Mouse (Mus musculus): ENCODE results near the gene Car4. TPM values are rescaled to one million over a fixed set of nuclear protein-coding genes. Genes with fewer than 3 reads are reported as not detected.

The Car4 gene
- total RNA-seq, 2 experiments from 2014 or later: 56.8 to 63.0 TPM

DNA sequence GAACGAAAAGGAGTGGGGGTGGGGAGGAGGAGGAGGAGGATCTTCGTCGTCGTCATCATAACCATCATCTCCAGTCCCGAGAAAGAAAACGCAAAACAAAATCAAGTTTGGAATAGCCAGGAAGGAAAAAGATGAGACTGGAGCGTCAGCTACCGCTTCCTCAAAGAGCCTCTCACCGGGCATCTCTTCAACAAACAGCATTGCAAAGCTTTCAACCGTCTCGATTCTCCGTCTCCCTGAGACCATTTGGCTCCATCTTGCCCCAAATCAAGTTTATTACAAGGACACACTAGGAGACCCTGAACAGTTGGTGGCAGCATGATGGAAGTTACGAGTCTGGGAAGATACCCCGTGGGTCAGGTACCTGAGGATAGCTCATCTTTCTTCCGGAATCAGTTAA, 415 bp upstream of the Car4 start:
- DNase-seq (ENCODE audit: low spot score in 2 of 2): no peak

DNA sequence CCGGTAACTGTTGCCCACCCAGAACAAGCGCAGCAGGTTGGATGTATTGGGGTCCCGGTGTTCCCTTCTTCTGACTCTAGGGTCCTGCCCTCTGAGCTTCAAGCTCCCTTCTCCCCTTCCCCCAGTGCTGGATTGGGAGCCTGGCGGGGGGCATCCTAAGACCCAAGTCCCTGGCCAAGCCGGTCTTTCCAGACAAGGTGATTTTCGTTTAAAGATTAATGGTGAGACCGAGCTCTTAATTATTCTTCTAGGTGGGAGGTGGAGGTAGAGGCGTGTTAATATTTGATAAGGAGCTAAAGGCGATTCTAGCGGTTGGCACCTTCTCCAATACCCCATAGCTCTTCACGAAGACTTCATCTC, 665 bp downstream of the Car4 start:
- no peak for DNase-seq (ENCODE audit: low spot score in 2 of 2)

DNA sequence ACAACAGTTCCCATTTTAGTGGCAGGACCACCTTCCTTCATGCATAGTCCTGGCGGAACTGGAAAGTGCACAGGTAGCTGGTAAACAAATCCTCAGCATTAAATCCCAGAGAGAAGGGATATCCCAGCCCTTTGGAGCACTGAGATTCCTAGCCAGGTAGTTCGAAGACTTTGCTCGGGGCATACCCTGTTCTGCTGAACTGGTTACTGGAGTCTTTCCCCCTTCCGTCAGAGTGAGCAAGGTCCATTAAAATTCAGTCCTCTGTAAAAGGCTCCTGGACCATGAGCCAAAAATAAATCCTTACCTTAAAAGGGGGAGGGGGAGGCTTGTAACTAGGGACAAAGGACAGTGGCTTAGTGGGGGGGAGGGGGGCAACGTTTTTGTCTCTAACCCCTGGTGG, 1.6 kb downstream of the Car4 start:
- no peak for DNase-seq (ENCODE audit: low spot score in 2 of 2)

DNA sequence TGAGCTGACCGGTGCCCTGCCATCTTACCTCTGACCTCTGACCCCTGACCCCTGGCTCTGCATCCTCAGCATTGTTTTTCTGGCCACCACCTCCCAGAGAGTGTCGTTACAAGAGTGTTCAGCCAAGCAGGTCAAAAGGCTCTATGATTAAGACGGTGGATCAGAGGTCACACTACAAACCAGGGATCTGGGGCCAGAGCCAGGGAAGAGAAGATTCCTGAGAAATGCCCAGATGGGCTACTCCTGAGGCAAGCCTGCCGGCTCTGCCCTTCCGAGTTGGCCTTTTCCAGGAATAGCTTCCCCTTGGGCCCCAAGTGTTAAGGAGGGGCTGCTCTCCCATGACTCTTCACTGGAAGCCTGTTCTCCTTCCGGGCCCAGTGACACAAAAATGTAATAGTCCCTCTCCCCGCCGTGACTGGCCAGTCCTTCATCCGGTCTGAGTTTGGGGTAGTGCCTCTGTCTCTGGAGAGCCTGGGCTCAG, 2.2 kb downstream of the Car4 start:
- DNase-seq (ENCODE audit: low spot score in 2 of 2): no peak

DNA sequence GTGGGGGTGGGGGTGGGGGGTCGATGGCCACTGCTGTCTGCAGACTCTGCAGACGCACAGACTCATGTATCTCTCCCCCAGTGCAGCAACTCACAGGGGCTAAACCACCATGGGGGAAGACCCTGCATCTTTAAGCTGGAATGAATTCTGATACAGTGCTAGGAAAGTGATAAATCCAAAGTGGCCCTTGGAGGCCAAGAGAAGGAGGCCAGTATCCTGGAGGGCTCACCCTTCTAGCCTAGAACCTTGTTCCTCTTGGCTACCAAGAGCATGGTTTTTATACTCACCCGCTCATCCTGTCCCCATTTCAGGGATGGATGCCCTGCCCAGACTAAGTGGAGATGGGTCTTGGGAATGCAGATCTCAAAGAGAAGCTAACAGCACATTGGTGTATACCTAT, 2.7 kb downstream of the Car4 start:
- DNase-seq (ENCODE audit: low spot score in 2 of 2): no peak

DNA sequence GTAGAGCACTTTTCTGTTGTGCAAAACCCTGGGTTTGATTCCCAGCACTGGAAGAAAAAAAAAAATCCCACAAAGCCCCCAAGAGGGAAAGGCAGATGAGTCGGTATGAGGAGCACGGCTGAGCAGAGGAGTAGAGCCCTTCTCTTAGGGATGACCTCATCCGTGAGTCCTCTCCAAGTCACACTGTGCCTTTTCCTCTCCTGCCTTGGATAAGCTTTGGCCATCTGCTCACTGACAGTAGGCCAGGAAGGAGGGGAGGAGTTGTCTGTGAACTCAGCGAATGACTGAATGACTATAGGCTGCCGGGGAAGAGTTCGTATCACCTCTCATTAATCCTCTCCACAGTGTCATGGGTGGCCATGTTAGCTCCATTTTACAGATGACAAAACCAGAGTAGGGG, 3.2 kb downstream of the Car4 start:
- no peak for DNase-seq (ENCODE audit: low spot score in 2 of 2)

DNA sequence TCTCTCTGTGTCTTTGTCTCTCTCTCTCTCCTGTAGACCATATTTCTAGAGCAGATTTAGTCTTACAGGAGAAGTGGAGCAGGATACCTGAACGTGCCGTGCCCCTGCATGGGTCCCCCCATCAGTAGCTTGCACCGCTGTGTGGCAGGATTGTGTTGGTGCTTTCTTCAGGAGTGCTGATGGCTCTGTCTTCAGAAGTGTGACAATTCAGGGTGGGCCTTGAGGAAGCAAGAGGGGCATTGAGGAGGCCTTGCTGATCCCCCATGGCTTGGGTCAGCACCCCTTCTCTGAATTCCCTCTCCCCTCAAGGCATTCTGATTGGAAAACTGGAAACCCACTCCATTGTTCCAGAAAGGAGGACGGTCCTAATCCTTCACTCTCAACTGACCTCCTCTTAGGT, 4.0 kb downstream of the Car4 start:
- DNase-seq (ENCODE audit: low spot score in 2 of 2): no peak

DNA sequence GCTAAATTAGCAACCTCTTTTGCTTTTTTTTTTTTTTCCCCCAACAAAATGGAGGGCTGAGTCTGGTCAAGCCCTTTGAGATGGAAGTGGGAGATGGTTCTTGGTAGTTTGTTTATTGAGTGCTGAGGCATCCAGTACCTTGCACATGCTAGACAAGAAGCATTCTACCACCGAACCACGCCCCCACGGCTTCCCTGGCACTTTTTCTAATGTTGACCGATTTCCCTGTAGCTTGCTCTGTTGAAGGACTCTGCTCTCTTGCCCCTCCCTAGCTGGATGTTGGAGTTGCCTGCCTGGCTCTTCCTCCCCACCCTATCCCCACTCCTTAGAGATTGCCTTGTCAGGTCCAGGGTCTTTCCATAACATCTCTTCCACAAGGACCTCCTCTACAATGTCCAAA, 5.0 kb downstream of the Car4 start:
- no peak for DNase-seq (ENCODE audit: low spot score in 2 of 2)

DNA sequence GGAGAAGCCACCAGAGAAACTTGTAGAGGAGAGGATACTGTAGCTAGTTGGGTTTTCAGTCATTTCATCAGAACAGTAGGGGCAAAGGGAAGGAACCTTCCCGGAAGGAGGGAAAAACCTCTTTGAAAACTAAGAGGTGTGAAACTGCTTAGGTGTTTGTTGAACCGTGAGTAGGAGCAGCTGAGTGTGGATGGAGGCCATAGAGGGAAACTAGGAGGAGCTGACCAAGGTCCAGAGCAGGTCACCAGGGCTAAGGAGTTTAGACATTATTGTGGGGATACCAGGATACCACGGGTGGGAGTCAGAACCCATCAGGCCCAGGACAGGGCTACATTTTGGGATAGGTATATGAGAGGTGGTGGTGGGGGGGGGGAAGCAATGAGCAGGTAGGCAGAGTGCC, 6.0 kb downstream of the Car4 start:
- DNase-seq (ENCODE audit: low spot score in 2 of 2): no peak

DNA sequence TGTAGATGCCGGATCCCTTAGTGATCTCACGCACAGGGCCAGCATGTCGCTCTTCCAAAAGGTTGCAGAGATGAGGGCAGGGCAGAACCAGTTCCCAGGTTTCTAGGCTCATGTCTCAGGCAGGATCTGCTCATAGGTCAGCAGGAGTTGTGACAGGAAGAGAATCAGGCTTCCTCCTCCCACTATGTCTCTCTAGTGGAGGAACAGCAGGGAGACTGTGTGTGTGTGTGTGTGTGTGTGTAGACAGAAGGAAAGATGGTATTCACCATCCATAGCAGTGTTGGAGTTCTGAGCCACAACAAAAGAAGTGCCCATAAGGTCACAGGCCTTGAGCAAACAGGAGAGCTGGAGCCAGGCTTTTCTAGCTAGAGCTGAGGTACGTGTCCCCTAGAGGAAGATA, 9.1 kb downstream of the Car4 start:
- DNase-seq (ENCODE audit: low spot score in 2 of 2): no peak

DNA sequence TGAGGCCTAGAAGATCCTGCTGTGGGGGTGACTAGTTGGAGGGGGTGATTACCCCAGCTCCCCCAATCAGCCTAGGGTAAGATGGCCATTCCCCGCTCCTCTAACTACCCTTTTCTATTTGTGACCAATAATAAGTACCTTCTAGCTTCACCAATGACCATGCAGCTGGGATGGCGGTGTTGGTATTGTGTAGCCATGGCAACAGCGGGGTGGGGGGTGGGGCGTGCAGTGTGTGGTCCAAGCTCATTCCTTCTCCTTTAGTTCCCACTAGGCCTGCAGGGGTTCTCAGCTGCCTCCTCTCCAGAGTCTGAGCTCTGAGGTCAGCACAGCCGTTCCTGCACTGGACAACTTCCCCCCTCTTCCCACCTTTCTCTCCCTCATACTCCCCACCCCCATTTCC, 9.5 kb downstream of the Car4 start:
- DNase-seq (ENCODE audit: low spot score in 2 of 2): no peak

DNA sequence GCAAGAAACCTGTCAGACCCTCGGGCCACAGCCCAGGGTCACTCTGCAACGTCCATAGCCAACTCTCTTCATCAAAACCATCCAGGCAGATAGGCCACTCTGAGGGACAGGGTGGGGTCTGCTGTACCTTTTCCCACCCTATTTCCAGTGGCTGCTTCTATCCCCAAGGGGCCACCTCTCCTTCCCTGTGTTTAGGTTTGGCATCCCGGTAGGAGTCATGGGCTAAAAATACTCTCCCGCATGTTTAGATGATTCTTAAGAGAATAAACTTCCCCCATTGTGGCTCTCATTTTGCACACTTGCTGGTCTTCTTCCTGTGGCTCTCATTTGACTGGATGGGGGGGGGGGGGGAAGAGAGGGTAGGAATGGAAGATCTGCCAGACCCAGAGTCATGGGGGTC, 10.7 kb downstream of the Car4 start:
- no peak for DNase-seq (ENCODE audit: low spot score in 2 of 2)

DNA sequence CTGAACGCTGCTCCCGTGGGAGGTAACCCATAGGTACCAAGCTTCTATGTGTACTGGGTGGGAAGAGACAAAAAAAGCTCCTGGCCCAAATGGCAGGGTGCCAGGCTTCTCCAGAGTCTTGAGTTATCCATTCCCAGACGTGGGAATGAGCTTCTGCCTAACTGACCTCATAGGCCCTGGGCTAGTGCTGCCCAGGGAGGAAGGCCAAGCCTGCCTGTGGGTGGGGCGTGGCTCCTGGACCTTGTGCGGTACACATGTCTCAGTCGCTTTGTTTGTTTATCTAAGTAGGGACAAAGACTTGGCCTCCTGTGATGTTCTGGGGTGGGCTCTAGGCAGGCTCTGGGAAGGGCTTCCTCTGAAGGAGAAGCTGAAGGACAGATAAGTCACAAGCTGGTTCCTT, 11.2 kb downstream of the Car4 start:
- no peak for DNase-seq (ENCODE audit: low spot score in 2 of 2)

DNA sequence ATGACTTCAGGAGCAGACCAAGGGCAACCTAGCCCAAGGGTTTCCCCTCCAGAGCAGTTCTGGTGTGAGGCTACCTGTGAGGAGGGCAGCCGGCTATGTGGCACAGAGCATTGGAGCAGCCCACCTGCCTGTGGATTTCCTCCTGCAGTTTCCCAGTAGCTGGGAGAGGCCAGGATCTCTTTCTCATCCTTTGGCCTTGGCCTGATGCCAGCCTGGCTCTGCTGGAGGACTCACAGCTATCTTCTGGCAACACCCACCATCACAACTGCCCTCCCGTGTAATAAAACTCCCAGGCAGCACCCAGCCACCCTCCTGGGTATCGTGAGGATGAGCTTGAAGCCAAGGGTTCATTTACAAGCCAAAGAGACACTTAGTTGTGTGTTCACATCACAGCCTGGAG, 14.5 kb downstream of the Car4 start:
- no peak for DNase-seq (ENCODE audit: low spot score in 2 of 2)

DNA sequence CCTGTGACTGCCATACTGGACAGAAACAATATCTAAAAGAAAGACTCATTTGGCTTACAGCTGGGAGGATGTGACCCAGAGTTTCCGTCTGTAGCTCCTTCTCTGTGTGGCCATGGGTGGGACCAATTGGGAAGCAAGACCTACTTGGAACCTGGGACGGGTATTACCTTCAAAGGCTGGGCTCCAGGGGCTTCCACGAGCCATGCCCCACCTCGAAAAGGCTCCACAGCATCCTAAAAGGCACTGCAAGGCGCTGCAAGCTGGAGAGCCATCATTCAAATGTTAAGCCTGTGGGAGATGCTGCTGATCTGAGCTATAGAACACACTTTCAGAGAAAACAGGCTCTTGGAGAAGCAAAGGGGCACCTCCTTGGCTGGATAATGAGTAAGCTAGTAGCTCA, 16.1 kb downstream of the Car4 start:
- no peak for DNase-seq (ENCODE audit: low spot score in 2 of 2)

DNA sequence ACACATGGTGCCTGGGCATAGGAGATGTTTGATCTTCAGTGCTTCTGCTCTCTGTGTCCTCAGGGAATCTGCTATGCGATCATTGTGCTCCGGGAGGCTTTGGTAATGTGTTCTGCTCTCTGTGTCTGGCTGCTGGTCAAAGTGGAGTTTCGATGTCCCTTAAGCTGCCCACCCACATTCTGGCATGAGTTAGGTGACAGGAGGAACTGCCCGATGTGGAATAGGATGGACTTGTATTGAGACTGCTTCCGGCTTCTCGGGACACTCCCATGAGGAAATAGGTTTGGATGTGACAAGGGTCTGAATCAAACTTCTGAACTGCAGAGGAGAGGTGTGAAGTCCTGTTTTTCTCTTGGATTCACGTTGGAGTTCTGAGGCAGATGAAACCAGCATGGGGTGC, 17.0 kb downstream of the Car4 start:
- DNase-seq (ENCODE audit: low spot score in 2 of 2): no peak

DNA sequence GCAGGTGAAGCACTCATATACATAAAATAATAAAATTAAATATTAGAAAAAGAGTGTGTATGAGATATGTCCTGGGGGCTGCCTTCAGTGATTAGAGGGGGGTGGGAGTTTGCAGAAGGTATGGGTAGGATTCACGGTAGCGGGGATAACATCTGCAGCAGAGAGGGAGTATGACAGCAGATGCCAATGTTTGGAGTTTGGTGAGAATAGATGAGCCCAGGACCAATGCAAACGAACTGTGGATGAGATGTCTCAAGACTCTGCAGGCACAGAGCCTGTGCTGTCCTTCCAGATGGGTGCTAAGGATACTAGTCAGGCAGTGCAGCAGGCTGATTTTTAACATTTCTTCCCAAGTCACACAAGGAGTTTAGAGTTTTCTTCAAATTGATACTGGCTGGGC, 19.1 kb downstream of the Car4 start:
- no peak for DNase-seq (ENCODE audit: low spot score in 2 of 2)

DNA sequence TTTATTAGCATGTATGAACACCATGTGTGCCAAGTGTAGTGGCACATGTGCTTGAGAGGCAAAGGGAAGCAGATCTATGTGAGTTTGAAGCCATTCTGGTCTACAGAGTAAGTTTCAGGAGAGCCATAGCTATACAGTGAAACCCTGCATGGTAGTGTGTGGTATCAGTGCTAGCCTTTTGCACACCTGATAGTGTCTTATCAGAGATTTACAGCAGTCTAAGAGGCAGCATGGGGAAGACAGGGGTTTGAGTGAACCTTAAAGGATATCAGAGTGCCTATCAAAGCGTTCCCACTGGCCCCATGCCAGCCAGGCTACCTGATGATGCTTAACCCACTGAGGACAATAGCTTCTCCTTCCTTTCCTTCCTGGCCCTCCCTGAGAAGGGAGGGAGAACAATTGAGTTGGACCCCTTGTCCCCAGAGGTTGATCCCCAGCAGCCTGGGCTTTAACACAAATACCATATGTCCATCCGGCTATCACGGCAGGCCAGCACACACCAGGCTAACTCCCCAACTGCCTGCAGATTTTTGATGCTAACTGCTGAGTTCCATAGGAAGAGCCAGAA, 19.9 kb downstream of the Car4 start:
- DNase-seq (ENCODE audit: low spot score in 2 of 2): no peak

DNA sequence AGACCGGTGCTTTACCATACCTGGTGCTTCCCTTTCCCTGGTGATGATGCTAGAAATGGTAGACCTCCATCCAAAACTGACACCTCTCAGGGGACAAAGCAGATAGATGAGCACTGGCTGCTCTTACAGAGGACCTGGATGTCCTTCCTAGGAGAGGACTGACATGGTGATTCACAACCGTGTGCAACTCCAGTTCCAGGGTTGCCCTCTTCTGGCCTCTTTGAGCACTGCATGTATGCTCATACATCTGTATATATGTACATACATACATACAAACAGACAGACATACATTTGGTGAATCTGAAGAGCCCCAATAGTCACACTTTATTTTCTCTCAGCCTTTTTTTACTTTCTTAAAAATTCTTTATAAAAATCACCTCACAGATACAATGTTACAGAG, 20.5 kb downstream of the Car4 start:
- peak; percentile 59 for DNase-seq (ENCODE audit: low spot score in 2 of 2)

DNA sequence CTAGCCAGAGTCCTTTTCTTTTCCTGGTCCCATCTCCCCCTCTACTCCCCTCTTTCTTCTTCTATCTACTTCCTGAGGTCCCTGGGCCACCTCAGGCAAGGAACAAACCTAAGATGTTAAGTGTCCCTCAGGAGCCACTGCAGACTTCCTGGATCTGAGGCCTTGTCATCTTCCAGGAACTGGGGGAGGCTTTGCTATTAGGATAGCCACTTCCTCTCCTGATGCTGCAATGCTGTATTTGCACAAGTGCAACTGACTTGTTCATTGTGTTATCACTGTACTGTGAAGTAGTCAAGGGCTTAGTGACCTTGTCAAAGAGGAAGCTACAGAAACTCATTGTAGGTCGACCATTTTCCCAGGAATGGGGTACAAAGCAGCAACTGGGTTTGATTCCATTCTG, 21.8 kb downstream of the Car4 start:
- no peak for DNase-seq (ENCODE audit: low spot score in 2 of 2)

DNA sequence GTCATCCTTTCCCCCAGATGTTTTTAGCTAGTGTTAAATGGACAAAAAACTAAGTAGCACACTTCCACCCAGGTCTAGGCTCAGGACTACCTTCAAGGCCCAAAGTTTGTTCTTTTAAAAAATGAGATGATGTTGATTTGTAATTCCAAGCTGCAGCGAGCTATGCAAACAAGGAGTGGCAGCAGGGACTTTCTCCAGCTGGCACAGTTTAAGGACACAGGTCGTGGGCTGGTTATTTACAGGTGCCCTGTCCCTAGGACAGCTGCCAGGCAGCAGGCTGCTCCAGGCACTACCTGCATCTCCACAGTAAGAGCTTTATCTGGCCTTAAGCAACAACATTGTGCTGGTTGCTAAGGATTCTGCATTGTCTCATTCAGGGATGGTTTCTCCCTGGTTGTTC, 23.1 kb downstream of the Car4 start:
- no peak for DNase-seq (ENCODE audit: low spot score in 2 of 2)

DNA sequence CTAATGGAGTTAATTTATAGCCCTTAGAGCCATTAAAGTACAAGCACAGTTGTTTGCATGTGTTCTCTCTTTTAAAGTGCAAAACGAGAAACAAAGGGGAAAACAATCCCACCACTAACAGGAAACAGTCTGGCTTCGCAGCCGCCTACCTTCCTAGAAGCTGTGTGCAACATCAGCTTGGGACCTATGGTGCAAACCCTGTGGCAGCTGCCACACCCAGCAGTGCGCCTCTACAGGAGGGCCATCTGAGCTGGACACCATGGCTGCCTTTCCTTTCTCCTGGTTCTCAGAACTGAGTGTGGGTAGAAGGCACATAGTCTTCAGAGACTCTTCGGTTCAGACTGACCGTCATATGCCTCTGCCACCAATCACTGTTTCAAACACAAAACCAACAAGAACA, 27.8 kb downstream of the Car4 start:
- no peak for DNase-seq (ENCODE audit: low spot score in 2 of 2)

DNA sequence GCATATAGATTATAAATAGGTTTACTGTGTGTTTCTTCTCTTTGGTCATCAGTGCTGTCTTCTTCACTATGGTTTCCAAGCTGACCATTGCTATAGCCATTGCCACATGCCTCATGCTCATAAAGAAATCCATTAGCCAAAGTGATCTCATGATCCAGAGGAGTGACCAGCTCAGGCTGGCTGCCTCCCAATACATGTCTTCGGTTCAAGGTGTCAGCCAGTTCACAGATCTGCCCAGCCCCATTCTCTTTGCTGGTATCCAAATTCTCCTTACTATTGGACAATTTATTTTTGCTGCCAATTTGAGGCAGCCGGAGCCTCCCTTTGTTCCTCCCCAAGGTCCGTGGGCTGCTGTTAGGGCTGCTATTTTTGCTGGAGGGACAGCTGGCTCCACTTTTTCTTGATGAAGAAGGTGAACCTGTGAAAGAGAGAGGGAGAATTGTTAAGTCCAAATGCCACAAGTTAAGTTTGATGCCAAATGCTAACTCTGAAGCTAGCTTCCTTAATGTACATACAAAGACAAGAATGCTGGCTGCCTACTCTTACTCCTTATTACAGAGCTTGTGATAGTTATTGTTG, 30.8 kb downstream of the Car4 start:
- DNase-seq (ENCODE audit: low spot score in 2 of 2): no peak

DNA sequence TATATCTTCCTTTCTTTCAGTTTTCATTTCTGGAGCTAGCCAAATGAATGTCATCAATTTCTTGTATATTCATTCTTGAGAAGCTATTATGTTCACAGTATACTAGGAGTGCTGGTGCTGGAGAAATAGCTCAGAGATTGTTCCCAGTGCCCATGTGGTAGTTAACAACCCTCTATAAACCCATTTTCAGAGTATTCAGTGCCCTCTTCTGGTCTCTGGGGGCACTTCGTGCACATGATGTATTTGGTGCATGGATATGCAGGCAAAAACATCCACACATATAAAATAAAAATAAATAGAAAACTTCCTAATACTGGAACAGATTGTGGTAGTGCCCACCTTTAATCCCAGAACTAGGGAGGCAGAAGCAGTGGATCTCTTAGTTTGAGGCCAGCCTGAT, 35.4 kb downstream of the Car4 start:
- DNase-seq (ENCODE audit: low spot score in 2 of 2): no peak
